Mouse (Mus musculus) MEL (cell line): ENCODE data around the gene Fbxl5.

Experiments used
- CHD2 ChIP-seq: IDR thresholded peaks from 2 replicates; pipeline ENCODE4 v1.6.1; 2011; ENCODE audit warnings: low read length, improper control_type of control experiment
- CTCF ChIP-seq, 3 experiments: IDR thresholded peaks in 2 of 3; conservative IDR thresholded peaks in 1 of 3; 2 replicates each; pipeline ENCODE4 v1.5.1; 2011 to 2012; ENCODE audit warnings: low read length in 3 of 3, low read depth in 2 of 3, mild to moderate bottlenecking in 2 of 3, improper control_type of control experiment in 1 of 3, inconsistent platforms in 1 of 3, mixed read lengths in 1 of 3, moderate library complexity in 1 of 3; ENCODE audit not compliant: control insufficient read depth in 1 of 3, insufficient read depth in 1 of 3, poor library complexity in 1 of 3, severe bottlenecking in 1 of 3
- E2F4 ChIP-seq: IDR thresholded peaks from 2 replicates; pipeline ENCODE4 v1.6.1; 2011; ENCODE audit warnings: low read depth, low read length, improper control_type of control experiment, borderline replicate concordance
- EP300 ChIP-seq, 2 experiments: IDR thresholded peaks; 2 replicates each; pipeline ENCODE4 v1.6.1; 2011; ENCODE audit warnings: improper control_type of control experiment in 2 of 2, low read length in 2 of 2, low read depth in 1 of 2, mild to moderate bottlenecking in 1 of 2
- GATA1 ChIP-seq: IDR thresholded peaks from 2 replicates; pipeline ENCODE4 v1.6.1; 2011; ENCODE audit warnings: low read depth, low read length, improper control_type of control experiment
- MAZ ChIP-seq: IDR thresholded peaks from 2 replicates; pipeline ENCODE4 v1.6.1; 2012; ENCODE audit warnings: low read depth, mild to moderate bottlenecking, inconsistent platforms, low read length, improper control_type of control experiment
- MYC ChIP-seq: IDR thresholded peaks from 2 replicates; pipeline ENCODE4 v1.6.1; 2011; ENCODE audit warnings: low read depth, mild to moderate bottlenecking, low read length, improper control_type of control experiment, moderate library complexity
- POLR2A ChIP-seq, 2 experiments: IDR thresholded peaks; 2 replicates each; pipeline ENCODE4 v1.6.1; 2011 to 2012; ENCODE audit warnings: low read length in 2 of 2, mild to moderate bottlenecking in 2 of 2, control low read depth in 1 of 2, improper control_type of control experiment in 1 of 2, low read depth in 1 of 2, moderate library complexity in 1 of 2; ENCODE audit not compliant: control insufficient read depth in 1 of 2, insufficient read depth in 1 of 2, poor library complexity in 1 of 2
- RAD21 ChIP-seq: IDR thresholded peaks from 2 replicates; pipeline ENCODE4 v1.6.1; 2011; ENCODE audit warnings: mild to moderate bottlenecking, low read depth, low read length, improper control_type of control experiment
- TAL1 ChIP-seq: IDR thresholded peaks from 2 replicates; pipeline ENCODE4 v1.6.1; 2012; ENCODE audit warnings: mild to moderate bottlenecking, inconsistent platforms, low read length, moderate library complexity, mixed read lengths
- USF1 ChIP-seq: IDR thresholded peaks from 2 replicates; pipeline ENCODE4 v1.6.1; 2014; ENCODE audit warnings: low read depth, mild to moderate bottlenecking, inconsistent platforms, low read length, improper control_type of control experiment, moderate library complexity
- USF2 ChIP-seq, 2 experiments: IDR thresholded peaks; 2 replicates each; pipeline ENCODE4 v1.6.1; 2011 to 2012; ENCODE audit warnings: improper control_type of control experiment in 2 of 2, low read length in 2 of 2, borderline replicate concordance in 1 of 2, inconsistent platforms in 1 of 2, low read depth in 1 of 2, mild to moderate bottlenecking in 1 of 2; ENCODE audit not compliant: insufficient read depth in 1 of 2
- ZC3H11A ChIP-seq: IDR thresholded peaks from 2 replicates; pipeline ENCODE4 v1.6.1; 2012; ENCODE audit warnings: low read depth, mild to moderate bottlenecking, inconsistent platforms, low read length, improper control_type of control experiment
- ZNF384 ChIP-seq: IDR thresholded peaks from 2 replicates; pipeline ENCODE4 v1.6.1; 2012; ENCODE audit warnings: low read depth, mild to moderate bottlenecking, inconsistent platforms, low read length, improper control_type of control experiment

- TF ChIP-seq RAD21, result no peak
- no peak for TF ChIP-seq GATA1
- no peak for TF ChIP-seq ZC3H11A
- no peak for TF ChIP-seq CTCF (IDR thresholded peaks at IDR 0.05 in 2 of 3, conservative IDR thresholded peaks at IDR 0.05 in 1 of 3; ENCODE audit: control insufficient read depth in 1 of 3, insufficient read depth in 1 of 3, low read depth in 2 of 3, low read length in 3 of 3, poor library complexity in 1 of 3, severe bottlenecking in 1 of 3)
- no peak for TF ChIP-seq CHD2
- TF ChIP-seq E2F4, result no peak
- TF ChIP-seq EP300 (IDR thresholded peaks at IDR 0.05; ENCODE audit: low read depth in 1 of 2, low read length in 2 of 2), result no peak
- TF ChIP-seq MYC, result no peak
- no peak for TF ChIP-seq TAL1
- TF ChIP-seq USF1, result no peak
- no peak for TF ChIP-seq POLR2A (IDR thresholded peaks at IDR 0.05; ENCODE audit: control insufficient read depth in 1 of 2, insufficient read depth in 1 of 2, low read depth in 1 of 2, low read length in 2 of 2, poor library complexity in 1 of 2)
- no peak for TF ChIP-seq MAZ
- TF ChIP-seq ZNF384, result no peak
- TF ChIP-seq USF2 (IDR thresholded peaks at IDR 0.05; ENCODE audit: borderline replicate concordance in 1 of 2, insufficient read depth in 1 of 2, low read depth in 1 of 2, low read length in 2 of 2), result no peak
Observed at GRCm38 (mm10) chr5:43847555-43847954, 26.1 kb upstream of the Fbxl5 start.
